Mouse (Mus musculus) embryonic facial prominence, embryonic 13.5 days (tissue): ENCODE results near the gene Rsph9. TPM values are rescaled to one million over a fixed set of nuclear protein-coding genes. Genes with fewer than 3 reads are reported as not detected.
A peak's percentile ranks its signal among the peaks of the same experiment; 100 is the strongest.

Experiments used
- ATAC-seq: fragments of 200-750 bp; cut with Nextera tagmentation; 2 replicates; pipeline ENCODE4 v1.8.0; 2017; ENCODE audit warnings: low read depth; ENCODE audit not compliant: insufficient number of reproducible peaks, insufficient read depth, low FRiP score, low TSS enrichment
- H3K27ac ChIP-seq: fragments of 300-500 bp; sonication (generic); 2 replicates; pipeline ENCODE4 v1.5.1; 2015; ENCODE audit warnings: moderate library complexity, mild to moderate bottlenecking, inconsistent platforms
- H3K27me3 ChIP-seq: fragments of 300-500 bp; sonication (generic); 2 replicates; pipeline ENCODE4 v1.6.1; 2015; ENCODE audit warnings: mild to moderate bottlenecking, inconsistent platforms
- H3K36me3 ChIP-seq: fragments of 300-500 bp; sonication (generic); 2 replicates; pipeline ENCODE4 v1.6.1; 2015; ENCODE audit warnings: mild to moderate bottlenecking, inconsistent platforms
- H3K4me1 ChIP-seq: fragments of 300-500 bp; sonication (generic); 2 replicates; pipeline ENCODE4 v1.6.1; 2015; ENCODE audit warnings: inconsistent platforms
- H3K4me2 ChIP-seq: fragments of 300-500 bp; sonication (generic); 2 replicates; pipeline ENCODE4 v1.6.1; 2015; ENCODE audit warnings: moderate library complexity, mild to moderate bottlenecking, inconsistent platforms
- H3K4me3 ChIP-seq: fragments of 300-500 bp; sonication (generic); 2 replicates; pipeline ENCODE4 v1.5.1; 2015; ENCODE audit warnings: mild to moderate bottlenecking, inconsistent platforms
- H3K9ac ChIP-seq: fragments of 300-500 bp; sonication (generic); 2 replicates; pipeline ENCODE4 v1.6.1; 2015; ENCODE audit warnings: mild to moderate bottlenecking, inconsistent platforms
- H3K9me3 ChIP-seq: fragments of 300-500 bp; sonication (generic); 2 replicates; pipeline ENCODE4 v1.6.1; 2016; ENCODE audit warnings: inconsistent platforms
- WGBS: fragments of 180-500 bp; shearing (Covaris S2); methylation state at CpG from one replicate; pipeline ENCODE4 v1.1.7; 2015; ENCODE audit warnings: mixed read lengths; 5-methylcytosine and 5-hydroxymethylcytosine counted together
- polyA plus RNA-seq: library from polyadenylated mRNA; unstranded; fragments of >200 nt; fragmentation: Nextera tagmentation; extraction: Ambion mirVana; gene quantifications from 2 replicates; pipeline ENCODE4 v1.2.1, GENCODE M21; 2015

Rsph9 gene
- polyA plus RNA-seq, result 10.6 and 11.7 TPM in 2 replicates

GRCm38 (mm10) chr17:46143578-46144423 lies at the start of gene Rsph9:
Rsph9 (minus strand) TSS chr17:46144216.
- no peaks in the 10 kb centered on the region for H3K9me3 ChIP-seq
- peaks cover 31% of the 10 kb centered on the region for H3K36me3 ChIP-seq
- H3K9ac ChIP-seq, result peak within 1 kb of the TSS; percentile 72
- ATAC-seq, result peak; percentile 87
- peak within 1 kb of the TSS; percentile 48; the same call in 1 of the 2 replicates for H3K27ac ChIP-seq
- H3K27me3 ChIP-seq, result no peaks in the 10 kb centered on the region
- 6% methylated on average over 37 of the region's 37 CpGs for WGBS
- peaks cover 9% of the 10 kb centered on the region for H3K4me1 ChIP-seq
- peak within 1 kb of the TSS; percentile 60 for H3K4me3 ChIP-seq
- H3K4me2 ChIP-seq, result peak within 1 kb of the TSS; percentile 93

DNA sequence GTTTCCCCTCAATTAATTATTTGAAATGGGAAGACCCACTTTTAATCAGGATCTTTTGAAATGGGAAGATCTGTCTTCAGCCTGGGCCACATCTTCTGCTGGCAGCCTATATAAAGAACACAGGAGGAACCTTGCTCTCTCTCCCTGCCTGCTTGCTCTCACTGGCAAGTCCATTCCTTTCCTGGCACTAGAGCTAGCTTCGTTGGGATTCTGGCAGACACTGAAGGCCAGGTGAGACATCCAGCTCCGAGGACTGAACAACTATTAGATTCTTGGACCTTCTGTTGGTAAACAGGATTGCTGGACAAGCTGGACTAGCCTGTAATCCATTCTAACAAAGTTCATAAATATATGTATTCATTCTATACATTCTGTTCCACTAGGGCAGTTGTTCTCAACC lies 44.8 kb upstream of the Rsph9 start:
- Histone ChIP-seq H3K36me3 (peaks cover 90% of the 10 kb centered on the region), H3K27me3 (no peaks in the 10 kb centered on the region), H3K9me3 (no peaks in the 10 kb centered on the region), H3K27ac (no peak overlapping the region), H3K4me2 (no peak overlapping the region), H3K4me1 (no peaks in the 10 kb centered on the region), H3K9ac (no peak overlapping the region), H3K4me3 (no peak overlapping the region)
- ATAC-seq, result no peak
- WGBS, result 90% methylated on average over 2 of the region's 2 CpGs

DNA sequence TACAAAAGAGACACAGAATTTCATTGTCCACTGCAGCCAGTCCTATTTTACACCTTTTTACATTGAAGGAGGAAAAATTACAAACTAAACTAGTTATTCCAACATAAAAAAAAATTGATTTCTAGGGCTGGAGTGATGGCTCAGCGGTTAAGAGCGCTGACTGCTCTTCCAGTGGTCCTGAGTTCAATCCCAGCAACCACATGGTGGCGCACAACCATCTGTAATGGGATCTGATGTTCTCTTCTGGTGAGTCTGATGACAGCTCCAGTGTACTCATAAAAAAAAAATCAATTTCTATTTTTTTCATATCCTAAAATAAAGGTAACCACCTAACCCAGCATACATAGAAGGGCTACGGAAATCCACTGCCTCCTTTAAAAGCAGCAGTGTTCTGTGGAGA lies 38.3 kb upstream of the Rsph9 start:
- no peak overlapping the region for H3K4me2 ChIP-seq
- WGBS, result 82% methylated on average over 4 of the region's 4 CpGs
- no peak overlapping the region for H3K9ac ChIP-seq
- no peaks in the 10 kb centered on the region for H3K4me1 ChIP-seq
- H3K9me3 ChIP-seq, result no peaks in the 10 kb centered on the region
- H3K27me3 ChIP-seq, result no peaks in the 10 kb centered on the region
- no peak overlapping the region for H3K4me3 ChIP-seq
- no peak for ATAC-seq
- H3K27ac ChIP-seq, result no peak overlapping the region
- H3K36me3 ChIP-seq, result peaks cover 92% of the 10 kb centered on the region

- Histone ChIP-seq H3K9ac (no peak overlapping the region), H3K4me2 (no peak overlapping the region), H3K27me3 (no peaks in the 10 kb centered on the region), H3K4me3 (no peak overlapping the region), H3K36me3 (peaks cover 80% of the 10 kb centered on the region), H3K9me3 (no peaks in the 10 kb centered on the region), H3K27ac (no peak overlapping the region), H3K4me1 (no peaks in the 10 kb centered on the region)
- ATAC-seq, result no peak
- WGBS, result 70% methylated on average over 3 of the region's 3 CpGs
These were observed 26.5 kb upstream of the Rsph9 start for GRCm38 (mm10) chr17:46170538-46170937.

DNA sequence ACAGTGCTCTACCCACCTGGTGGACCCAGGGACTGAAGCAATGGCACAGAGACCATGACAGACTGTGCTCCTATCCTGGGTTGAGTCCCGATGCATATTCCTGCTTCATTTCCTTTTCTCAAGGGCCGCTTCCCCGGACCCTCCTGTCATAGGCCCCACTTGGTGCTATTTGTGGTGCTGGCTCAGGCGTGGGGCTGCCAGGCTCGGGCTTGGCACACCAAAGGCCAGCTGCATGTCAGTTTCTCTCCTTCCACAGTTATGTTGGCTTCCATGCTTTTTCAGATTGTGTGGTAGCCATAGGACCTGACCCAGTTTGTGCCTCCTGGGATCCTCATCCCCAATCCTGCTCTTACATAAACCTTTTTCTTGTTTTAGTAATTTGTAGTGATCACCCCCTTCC lies 24.8 kb upstream of the Rsph9 start:
- no peaks in the 10 kb centered on the region for H3K27me3 ChIP-seq
- H3K36me3 ChIP-seq, result peaks cover 94% of the 10 kb centered on the region
- WGBS, result 89% methylated on average over 5 of the region's 5 CpGs
- no peaks in the 10 kb centered on the region for H3K9me3 ChIP-seq
- no peak overlapping the region for H3K27ac ChIP-seq
- no peak overlapping the region for H3K4me2 ChIP-seq
- no peaks in the 10 kb centered on the region for H3K4me1 ChIP-seq
- no peak overlapping the region for H3K9ac ChIP-seq
- H3K4me3 ChIP-seq, result no peak overlapping the region
- ATAC-seq, result no peak

- Histone ChIP-seq H3K27me3 (no peaks in the 10 kb centered on the region), H3K9ac (no peak overlapping the region), H3K4me2 (no peak overlapping the region), H3K27ac (no peak overlapping the region), H3K4me1 (0 out of 2 replicates have a peak, but pooled peaks cover under 1% of the 10 kb centered on the region), H3K9me3 (no peaks in the 10 kb centered on the region), H3K4me3 (no peak overlapping the region), H3K36me3 (peaks cover 97% of the 10 kb centered on the region)
- 52% methylated on average over 5 of the region's 5 CpGs for WGBS
- no peak for ATAC-seq
These were observed 24.3 kb upstream of the Rsph9 start for GRCm38 (mm10) chr17:46168318-46168717.

- Histone ChIP-seq H3K27ac (no peak overlapping the region), H3K27me3 (no peaks in the 10 kb centered on the region), H3K9me3 (no peaks in the 10 kb centered on the region), H3K4me1 (peaks cover 13% of the 10 kb centered on the region), H3K4me2 (no peak overlapping the region), H3K36me3 (peaks cover 86% of the 10 kb centered on the region), H3K4me3 (no peak overlapping the region), H3K9ac (no peak overlapping the region)
- ATAC-seq, result no peak
- WGBS, result 85% methylated on average over 11 of the region's 11 CpGs
These were observed 23.0 kb upstream of the Rsph9 start for GRCm38 (mm10) chr17:46167014-46167413.

GRCm38 (mm10) chr17:46166270-46166669 lies 22.3 kb upstream of the Rsph9 start:
- ATAC-seq, result no peak
- 86% methylated on average over 5 of the region's 5 CpGs for WGBS
- no peak overlapping the region for H3K4me2 ChIP-seq
- no peak overlapping the region for H3K27ac ChIP-seq
- no peak overlapping the region for H3K4me3 ChIP-seq
- H3K27me3 ChIP-seq, result no peaks in the 10 kb centered on the region
- no peaks in the 10 kb centered on the region for H3K9me3 ChIP-seq
- peaks cover 81% of the 10 kb centered on the region for H3K36me3 ChIP-seq
- H3K4me1 ChIP-seq, result peaks cover 19% of the 10 kb centered on the region
- H3K9ac ChIP-seq, result no peak overlapping the region

GRCm38 (mm10) chr17:46165460-46165859 lies 21.4 kb upstream of the Rsph9 start:
- no peaks in the 10 kb centered on the region for H3K27me3 ChIP-seq
- H3K4me3 ChIP-seq, result no peak overlapping the region
- peaks cover 73% of the 10 kb centered on the region for H3K36me3 ChIP-seq
- 86% methylated on average over 12 of the region's 12 CpGs for WGBS
- no peak for ATAC-seq
- H3K4me1 ChIP-seq, result peaks cover 19% of the 10 kb centered on the region
- no peak overlapping the region for H3K9ac ChIP-seq
- H3K4me2 ChIP-seq, result no peak overlapping the region
- no peak overlapping the region for H3K27ac ChIP-seq
- no peaks in the 10 kb centered on the region for H3K9me3 ChIP-seq

- WGBS, result 95% methylated on average over 10 of the region's 10 CpGs
- H3K27ac ChIP-seq, result no peak overlapping the region
- H3K9me3 ChIP-seq, result no peaks in the 10 kb centered on the region
- peaks cover 67% of the 10 kb centered on the region for H3K36me3 ChIP-seq
- no peaks in the 10 kb centered on the region for H3K27me3 ChIP-seq
- no peak for ATAC-seq
- no peak overlapping the region for H3K4me2 ChIP-seq
- H3K4me1 ChIP-seq, result peaks cover 19% of the 10 kb centered on the region
- H3K4me3 ChIP-seq, result no peak overlapping the region
- H3K9ac ChIP-seq, result no peak overlapping the region
These were observed 20.8 kb upstream of the Rsph9 start for GRCm38 (mm10) chr17:46164791-46165190.

DNA sequence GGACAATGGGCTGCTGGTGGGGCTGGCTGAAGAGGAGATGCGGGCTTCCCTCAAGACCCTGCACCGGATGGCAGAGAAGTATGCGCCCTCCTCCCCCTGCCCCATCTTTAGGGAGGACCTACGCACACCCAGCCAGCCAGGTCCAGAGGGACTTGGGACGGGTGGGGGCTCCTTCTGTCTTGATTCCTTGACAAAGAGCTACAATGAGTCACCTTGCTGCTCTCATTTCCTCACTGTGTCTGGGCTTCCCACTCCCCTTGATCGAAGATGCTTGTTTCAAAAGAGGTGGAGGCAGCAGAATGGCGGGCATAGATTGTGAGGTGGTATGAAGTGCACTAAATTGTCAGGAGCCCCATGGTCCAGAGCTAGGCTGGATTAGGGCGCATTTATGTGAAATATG lies 20.3 kb upstream of the Rsph9 start:
- ATAC-seq, result no peak
- Histone ChIP-seq H3K27me3 (no peaks in the 10 kb centered on the region), H3K9me3 (no peaks in the 10 kb centered on the region), H3K27ac (no peak overlapping the region), H3K4me3 (no peak overlapping the region), H3K9ac (no peak overlapping the region), H3K4me1 (peaks cover 23% of the 10 kb centered on the region), H3K36me3 (peaks cover 62% of the 10 kb centered on the region), H3K4me2 (no peak overlapping the region)
- 92% methylated on average over 8 of the region's 8 CpGs for WGBS

DNA sequence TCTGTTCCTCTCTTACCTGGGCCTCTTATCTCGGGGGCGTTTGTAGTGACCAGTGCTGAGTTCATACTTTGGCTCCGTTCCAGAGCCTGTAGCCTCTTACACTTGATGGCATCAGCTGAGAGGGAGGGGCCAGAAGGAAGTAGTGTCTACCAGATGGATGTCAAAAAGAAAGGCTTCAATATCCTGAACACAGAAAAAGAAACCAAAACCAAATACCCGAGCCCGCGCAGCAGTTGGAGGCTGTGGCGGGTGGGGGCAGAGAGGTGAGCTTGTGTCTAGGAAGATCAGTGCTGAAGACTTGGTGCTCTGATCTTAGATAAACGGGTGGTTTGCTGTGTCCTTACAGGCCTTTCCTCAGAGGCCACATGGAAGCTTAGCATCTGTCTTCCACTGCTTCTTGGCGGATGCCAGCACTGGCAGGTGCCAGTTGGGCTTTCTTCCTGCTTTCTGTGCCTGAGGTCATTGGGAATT lies 19.0 kb upstream of the Rsph9 start:
- Histone ChIP-seq H3K36me3 (peaks cover 49% of the 10 kb centered on the region), H3K4me1 (peaks cover 25% of the 10 kb centered on the region), H3K27ac (no peak overlapping the region), H3K9ac (no peak overlapping the region), H3K4me2 (peak overlapping the region; percentile 67), H3K27me3 (no peaks in the 10 kb centered on the region), H3K9me3 (no peaks in the 10 kb centered on the region), H3K4me3 (no peak overlapping the region)
- 92% methylated on average over 9 of the region's 9 CpGs for WGBS
- no peak for ATAC-seq
